In genomic region chr3:55177271-55177670, GRCm38 (mm10) we compare ENCODE assay signal across 25 mouse cellular contexts. TPM values are rescaled to one million over a fixed set of nuclear protein-coding genes. Genes with fewer than 3 reads are reported as not detected.
"Had no signal": no experiment of that assay in that cellular context is flagged by ENCODE, and none has a peak within 500 bp of the region (broad histone marks: within the 10 kb centered on the region; RNA-seq: fewer than 3 reads in every experiment).

No protein-coding gene starts in this region.

- H3K4me3 ChIP-seq: megakaryocyte, embryonic 14.5 days; midbrain, embryonic 13.5 days; midbrain, embryonic 15.5 days; neural tube, embryonic 13.5 days; neural tube, embryonic 15.5 days had no signal

- H3K4me2 ChIP-seq: lung, embryonic 14.5 days; midbrain, embryonic 11.5 days; midbrain, embryonic 13.5 days; midbrain, embryonic 15.5 days; neural tube, embryonic 13.5 days; neural tube, embryonic 15.5 days had no signal

- H3K9ac ChIP-seq: lung, embryonic 14.5 days; midbrain, embryonic 13.5 days; midbrain, embryonic 15.5 days; neural tube, embryonic 13.5 days; neural tube, embryonic 15.5 days had no signal

- ATAC-seq: midbrain, embryonic 13.5 days; midbrain, embryonic 15.5 days had no signal

- H3K36me3 ChIP-seq: midbrain, embryonic 13.5 days; midbrain, embryonic 15.5 days; neural tube, embryonic 13.5 days; neural tube, embryonic 15.5 days had no signal

- H3K27ac ChIP-seq: macrophage; midbrain, embryonic 13.5 days; midbrain, embryonic 15.5 days; neural tube, embryonic 13.5 days; neural tube, embryonic 15.5 days had no signal

- H3K4me1 ChIP-seq: megakaryocyte, embryonic 14.5 days; midbrain, embryonic 15.5 days; neural tube, embryonic 13.5 days; neural tube, embryonic 15.5 days had no signal

- DNase-seq: lung, adult 18-20 months; lung, embryonic 14.5 days; lung, postnatal 14 days; lung, postnatal 36 days; right cerebral cortex, adult 18-20 months; right cerebral cortex, postnatal 25 days; right cerebral cortex, postnatal 4 days; spleen, adult 18-20 months; thymus, adult 18-20 months; thymus, postnatal 14 days; thymus, postnatal 36 days had no signal

- H3K9me3 ChIP-seq: midbrain, embryonic 13.5 days; midbrain, embryonic 15.5 days; neural tube, embryonic 13.5 days; neural tube, embryonic 15.5 days had no signal

- H3K27me3 ChIP-seq: megakaryocyte, embryonic 14.5 days; midbrain, embryonic 13.5 days; midbrain, embryonic 15.5 days; neural tube, embryonic 13.5 days; neural tube, embryonic 15.5 days had no signal

RNA-seq across cellular contexts. Expression of gene Sohlh2, which starts 4.6 kb away (rescaled TPM):
- polyA plus RNA-seq: liver, embryonic 16.5 days; lung, embryonic 14.5 days; lung, embryonic 16.5 days; macrophage; midbrain, embryonic 11.5 days; midbrain, embryonic 13.5 days; midbrain, postnatal 0 days; neural tube, embryonic 13.5 days; neural tube, embryonic 15.5 days; small intestine, adult 2 months; stomach, embryonic 14.5 days; stomach, embryonic 16.5 days; thymus, postnatal 0 days had no signal

RNA-seq across cellular contexts. Expression of gene Ccdc169, which starts 40.1 kb away (rescaled TPM):
- polyA plus RNA-seq: liver, embryonic 16.5 days; lung, embryonic 14.5 days; midbrain, embryonic 11.5 days; neural tube, embryonic 13.5 days; neural tube, embryonic 15.5 days; small intestine, adult 2 months; stomach, embryonic 14.5 days; stomach, embryonic 16.5 days; thymus, postnatal 0 days had no signal
